Mouse (Mus musculus): Measurements from ENCODE around the gene Gpr135.
A peak's percentile ranks its signal among the peaks of the same experiment; 100 is the strongest.

Gene Gpr135

DNA sequence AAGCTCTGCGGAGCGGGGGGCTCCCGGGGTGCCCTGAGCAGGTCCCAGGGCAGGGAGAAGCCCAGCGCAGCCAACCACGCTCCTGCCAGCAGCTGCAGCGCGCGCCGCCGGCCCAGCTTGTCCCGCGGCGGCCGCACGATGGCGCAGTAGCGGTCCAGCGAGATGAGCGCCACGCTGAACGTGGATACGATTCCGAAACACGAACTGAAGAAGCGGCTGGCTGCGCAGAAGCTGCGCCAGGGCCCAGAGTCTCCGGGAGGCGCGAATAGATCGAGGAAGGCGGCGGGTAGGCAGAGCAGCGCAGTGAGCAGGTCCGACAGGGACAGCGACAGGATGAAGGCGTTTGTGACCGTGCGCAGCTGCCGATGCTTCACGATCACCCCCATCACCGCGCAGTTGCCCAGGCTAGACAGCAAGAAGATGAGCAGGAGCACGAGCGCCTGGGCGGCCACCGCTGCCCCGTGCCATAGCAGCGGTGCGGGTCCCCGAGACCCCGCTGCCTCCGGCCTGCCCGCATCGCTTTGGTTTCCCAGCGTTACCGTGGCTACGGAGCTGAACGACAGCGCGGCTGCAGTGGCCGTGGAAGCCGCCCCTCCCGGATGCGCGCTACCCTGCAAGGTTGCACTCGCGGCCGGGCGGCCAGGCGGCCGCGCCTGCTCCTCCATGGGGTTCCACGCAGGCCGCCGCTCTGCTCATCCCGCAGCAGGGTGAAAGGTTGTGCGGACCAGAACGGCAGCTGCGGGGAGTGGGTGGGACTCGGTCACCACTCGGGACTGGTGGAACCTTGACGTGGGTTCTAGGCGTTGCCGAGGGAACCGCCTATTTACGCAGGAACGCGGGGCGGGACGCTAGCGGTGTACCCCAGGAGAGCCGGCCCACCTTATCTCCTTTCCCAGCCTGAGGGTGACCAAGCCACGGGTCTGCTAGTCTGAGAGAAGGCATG is at the start of gene Gpr135:
Gene Gpr135 (minus strand): TSS at position 799 of the 943 bp plus-strand sequence.
- no peak for DNase-seq (ENCODE audit: low read depth, low spot score)

DNA sequence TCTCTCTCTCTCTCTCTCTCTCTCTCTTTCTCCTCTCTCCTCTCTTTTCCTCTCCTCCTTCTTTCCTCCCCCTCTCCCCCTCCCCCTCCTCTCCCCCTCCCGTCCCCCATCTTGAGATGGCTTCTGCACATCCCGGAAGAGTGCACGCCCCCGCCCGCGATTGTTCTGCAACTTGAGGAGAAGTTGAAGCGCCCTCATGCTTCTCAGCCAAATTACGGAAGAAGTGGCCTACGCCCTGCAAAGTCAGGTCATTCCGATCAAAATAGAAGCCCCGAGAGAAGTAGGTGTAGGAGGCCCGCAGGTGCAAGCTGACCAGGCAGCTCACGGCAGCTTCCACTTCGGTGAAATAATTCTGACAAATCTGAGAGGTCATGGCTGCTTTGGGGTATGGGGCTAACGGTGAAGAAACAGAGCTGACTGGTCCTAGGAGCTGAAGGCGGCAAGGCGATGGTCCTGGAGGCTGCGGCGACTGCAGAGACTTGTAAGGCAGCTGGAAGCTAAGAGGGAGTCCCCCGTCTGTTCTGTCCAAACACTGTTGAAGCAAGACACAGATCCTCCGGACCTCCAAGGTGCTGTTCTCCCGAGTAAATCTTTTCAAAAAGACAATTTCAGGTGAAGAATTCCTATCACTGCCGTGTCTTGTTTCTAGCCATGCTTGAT is 44.9 kb upstream of the Gpr135 start:
- DNase-seq (ENCODE audit: low read depth, low spot score), result no peak

DNA sequence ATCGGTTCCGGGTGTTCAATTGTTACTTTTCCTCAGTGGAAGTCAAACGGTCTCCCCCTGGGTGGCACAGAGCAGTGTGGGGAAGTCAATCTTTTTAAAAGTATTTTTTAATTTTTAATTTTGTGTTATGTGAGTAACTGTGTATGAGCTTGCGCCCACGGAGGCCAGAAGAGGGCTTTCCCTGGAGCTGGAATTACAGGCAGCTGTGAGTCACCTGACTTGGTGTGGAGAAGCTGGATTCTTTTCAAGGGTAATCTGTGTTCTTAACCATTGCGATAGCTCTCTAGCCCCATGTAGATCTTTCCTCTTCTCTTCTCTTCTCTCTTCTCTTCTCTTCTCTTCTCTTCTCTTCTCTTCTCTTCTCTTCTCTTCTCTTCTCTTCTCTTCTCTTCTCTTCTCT is 44.2 kb upstream of the Gpr135 start:
- peak; percentile 61 for DNase-seq (ENCODE audit: low read depth, low spot score)

DNA sequence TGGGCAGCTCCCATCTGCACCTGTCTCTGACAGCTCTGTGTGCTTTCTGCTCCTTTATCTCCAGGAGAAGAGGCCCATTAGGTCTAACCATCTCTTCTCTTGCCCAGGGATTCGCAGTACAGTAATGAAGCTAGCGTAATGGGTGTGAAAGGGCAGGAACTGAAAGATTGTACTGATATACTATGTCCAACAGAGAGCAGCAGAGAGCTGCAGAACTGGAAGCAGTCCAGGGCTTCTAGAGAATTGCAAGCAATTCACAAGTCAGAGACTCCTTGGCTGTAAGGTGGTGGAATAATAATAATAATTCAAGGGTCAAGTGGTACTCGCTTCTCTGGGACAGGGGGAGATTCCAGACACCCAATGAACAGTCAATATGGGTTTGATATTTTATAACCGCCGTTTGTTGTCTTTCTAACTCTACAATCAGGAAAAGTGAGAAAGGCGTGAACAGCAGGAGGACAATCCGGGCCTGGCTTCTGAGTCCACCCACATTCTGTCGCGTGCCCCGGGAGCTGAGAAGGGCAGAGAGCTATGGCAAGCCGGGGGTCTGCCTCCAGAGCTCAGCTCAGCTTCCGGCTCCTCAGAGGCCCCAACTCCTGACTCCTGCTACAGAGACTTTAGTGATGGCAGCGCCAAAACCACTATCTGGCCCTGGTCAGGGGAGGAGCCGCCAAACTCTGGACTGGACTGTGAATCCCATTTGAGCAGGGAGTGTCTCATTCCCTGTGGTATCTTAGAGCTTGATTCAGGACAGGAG is 33.8 kb upstream of the Gpr135 start:
- DNase-seq (ENCODE audit: low read depth, low spot score), result peak; percentile 90

DNA sequence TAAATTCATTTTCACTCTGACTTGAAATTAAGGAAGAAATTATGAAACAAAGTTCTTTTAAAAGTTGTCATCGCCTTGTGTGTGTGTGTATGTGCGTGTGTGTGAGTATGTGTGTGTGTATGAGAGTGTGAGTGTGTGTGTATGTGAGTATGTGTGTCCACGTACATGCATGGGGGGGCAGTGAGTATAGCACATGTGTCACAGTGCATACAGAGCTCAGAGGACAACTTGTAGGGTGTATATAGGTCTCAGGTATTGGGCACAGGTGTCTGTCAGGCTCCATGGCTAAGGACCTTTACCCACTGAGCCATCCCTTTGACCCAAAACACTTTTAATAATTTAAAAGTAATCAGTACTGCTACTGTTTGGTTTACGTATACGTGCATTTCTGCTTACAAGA is 33.1 kb upstream of the Gpr135 start:
- DNase-seq (ENCODE audit: low read depth, low spot score), result no peak

DNA sequence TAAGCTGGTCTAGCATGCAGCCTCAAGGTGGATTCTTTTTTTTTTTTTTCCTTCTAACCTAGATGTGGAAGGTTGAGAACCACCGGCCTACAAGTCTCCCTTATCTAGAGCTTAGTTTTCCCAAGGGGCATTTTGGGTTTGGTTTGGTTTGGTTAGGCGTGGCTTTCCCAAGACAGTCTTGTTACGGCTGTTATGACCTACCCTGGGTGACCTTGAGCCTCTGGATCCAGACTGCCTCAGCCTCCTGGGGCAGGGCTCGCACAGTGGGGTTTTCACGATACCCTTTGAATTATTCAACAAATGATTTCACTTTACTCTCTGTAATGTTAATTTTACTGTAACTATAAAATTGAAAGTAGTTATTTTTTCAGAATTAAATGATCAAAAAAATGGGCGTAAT is 31.9 kb upstream of the Gpr135 start:
- DNase-seq (ENCODE audit: low read depth, low spot score), result no peak

DNA sequence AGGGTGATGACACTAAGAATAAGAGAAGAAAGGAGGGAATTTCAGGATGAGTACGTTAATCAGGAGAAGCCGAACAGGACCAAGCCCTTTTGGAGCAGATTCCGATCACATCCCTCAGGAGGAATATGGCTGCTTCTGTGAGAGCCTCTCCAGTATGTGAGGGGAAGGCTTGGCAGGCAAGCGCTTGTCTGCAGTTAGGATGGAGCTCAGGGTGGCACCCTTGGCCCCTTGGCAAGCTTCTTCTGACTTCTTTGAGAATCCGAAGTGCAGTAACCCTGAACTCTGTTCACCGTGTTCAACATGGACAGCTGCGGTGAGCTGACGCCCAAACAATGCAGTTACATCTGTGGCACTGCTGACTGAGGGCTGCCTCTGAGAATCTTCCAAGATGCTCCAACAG is 26.0 kb upstream of the Gpr135 start:
- no peak for DNase-seq (ENCODE audit: low read depth, low spot score)

DNA sequence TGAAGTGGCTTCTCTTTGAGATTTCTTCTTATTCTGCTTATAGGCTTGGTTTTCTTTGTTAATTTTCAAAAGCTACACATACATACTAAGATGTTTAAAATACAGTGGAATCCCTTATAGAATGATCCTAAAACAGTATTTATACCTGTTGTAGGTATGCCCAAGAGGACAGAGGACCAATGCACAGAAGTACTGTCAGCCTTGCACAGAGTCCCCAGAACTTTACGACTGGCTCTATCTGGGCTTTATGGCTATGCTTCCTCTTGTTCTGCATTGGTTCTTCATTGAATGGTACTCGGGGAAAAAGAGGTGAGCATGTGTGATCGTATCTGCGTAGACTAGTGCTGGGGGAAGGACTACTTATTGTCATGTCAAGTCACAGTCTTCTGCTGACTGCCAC is 18.9 kb upstream of the Gpr135 start:
- DNase-seq (ENCODE audit: low read depth, low spot score), result no peak

DNA sequence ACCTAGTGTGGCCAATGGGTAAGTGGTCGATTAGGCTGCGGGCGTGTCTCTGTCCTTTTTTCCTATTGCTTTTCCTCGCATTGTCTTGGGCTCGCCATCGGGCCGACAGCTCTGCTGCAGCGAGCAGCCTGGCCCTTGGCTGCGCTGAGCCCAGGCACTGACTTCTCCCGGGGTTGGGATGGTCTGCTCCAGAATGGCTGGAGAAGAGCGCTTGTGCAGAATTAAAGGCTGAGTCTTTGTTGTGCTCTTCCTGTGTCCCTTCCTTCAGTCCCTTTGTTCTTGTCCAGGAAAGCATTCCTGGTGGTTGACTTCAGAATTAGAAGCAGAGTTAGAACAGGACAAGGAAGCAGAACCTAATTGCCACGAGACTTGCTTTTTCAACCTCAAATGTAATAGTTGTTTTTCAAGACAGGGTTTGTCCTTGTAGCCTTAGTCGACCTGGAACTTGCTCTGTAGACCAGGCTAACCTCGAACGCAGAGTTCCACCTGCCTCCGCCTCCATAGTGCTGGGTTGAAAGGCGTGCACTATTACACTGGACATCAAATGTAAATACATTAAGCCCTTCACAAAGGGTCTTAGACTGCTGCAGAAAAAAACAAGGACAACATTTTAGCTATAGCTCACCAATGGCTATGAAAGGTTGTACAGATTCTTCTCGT is 15.4 kb upstream of the Gpr135 start:
- DNase-seq (ENCODE audit: low read depth, low spot score), result no peak

DNA sequence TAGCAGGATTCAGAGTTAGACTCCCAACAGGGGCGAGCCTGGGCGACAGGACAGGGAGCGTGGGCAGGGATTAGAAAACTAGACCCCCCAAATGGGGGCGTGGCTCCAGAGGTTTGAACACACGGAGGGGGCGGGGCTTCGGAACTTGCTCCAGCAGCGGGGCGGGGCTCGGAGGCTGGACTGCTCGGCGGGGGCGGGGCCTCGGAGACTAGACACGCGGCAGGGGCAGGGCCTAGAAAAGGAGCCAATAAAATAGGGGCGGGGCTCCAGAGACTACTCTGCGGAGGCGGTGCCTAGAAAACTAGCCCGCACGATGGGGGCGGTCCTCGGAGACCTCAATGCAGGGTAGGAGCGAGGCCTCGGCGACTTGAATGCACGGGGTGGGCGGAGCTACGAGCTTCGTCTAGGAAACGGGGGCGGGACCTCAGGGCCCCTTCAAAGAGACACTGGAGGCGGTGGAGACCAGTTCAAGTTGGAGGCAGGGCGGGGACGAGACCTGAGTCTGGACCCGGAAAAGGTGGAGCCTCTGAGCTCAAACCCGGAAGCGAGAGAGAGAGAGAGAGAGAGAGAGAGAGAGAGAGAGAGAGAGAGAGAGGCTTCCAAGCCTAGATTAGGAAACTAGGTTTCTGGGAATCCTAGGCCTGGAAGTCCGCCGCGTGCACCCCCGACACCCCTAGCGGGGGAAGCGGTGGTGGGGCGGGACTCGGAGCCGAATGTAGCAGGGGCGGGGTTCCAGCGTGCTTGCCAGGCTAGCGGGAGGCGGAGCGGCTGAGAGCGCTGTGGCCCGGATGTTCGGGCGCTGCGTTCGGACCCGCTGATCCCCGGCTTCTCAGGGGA is 14.6 kb upstream of the Gpr135 start, which contains the start of the genes L3hypdh and Jkamp:
Gene L3hypdh (minus strand): TSS at position 111 of the 837 bp plus-strand sequence.
Gene Jkamp (plus strand): TSS at position 261 of the 837 bp plus-strand sequence.
- DNase-seq (ENCODE audit: low read depth, low spot score), result peak; percentile 100

DNA sequence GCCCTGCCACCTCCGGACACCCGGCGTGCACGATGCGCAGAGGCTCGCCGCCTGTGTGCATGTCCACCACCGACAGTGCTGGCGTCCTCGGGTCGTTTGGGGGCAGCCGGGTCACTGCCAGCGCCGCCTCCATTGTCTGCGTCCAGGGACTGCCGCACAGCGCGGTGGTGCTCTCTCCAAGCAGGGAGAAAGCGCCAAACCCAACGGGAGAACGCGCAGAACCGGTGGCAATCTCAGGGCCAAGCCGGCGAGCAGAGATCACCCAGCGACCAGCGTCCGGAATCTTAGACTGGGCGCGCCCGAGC is 14.1 kb upstream of the Gpr135 start:
- no peak for DNase-seq (ENCODE audit: low read depth, low spot score)

DNA sequence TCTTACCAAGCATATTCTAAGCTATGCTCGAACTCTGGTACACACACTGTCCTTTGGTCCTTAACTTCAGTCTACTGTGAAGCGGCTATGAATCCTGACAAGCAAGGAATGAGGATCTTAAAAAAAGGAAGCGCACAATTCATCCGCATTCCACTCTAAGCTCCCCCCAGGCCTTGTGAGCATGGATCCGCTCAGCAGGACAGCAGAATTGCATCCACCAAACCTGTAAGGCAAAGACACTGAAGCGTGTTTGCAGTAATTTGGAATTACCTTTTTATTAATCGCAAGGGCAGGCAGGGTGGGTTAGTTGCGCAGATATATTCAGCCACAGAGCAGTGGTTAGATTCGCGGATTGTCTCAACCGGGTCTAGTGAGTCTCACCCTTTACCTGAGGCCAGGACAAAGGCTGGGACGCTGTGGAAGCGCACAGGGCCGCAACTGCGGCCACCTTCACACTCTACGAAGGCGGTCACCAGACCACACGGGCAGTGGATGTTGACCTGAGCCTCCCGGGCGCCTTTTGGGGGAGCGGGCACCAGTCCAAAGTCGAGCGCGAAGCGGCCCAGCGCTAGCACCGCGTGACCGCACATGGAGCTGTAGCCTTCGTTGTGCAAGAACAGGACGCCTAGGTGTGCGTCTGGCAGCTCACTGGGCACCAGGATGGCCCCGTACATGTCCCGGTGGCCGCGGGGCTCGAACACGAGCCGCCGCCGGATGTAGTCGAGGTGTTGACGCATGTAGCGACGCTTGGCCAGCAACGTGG is 13.5 kb upstream of the Gpr135 start:
- peak; percentile 56 for DNase-seq (ENCODE audit: low read depth, low spot score)

DNA sequence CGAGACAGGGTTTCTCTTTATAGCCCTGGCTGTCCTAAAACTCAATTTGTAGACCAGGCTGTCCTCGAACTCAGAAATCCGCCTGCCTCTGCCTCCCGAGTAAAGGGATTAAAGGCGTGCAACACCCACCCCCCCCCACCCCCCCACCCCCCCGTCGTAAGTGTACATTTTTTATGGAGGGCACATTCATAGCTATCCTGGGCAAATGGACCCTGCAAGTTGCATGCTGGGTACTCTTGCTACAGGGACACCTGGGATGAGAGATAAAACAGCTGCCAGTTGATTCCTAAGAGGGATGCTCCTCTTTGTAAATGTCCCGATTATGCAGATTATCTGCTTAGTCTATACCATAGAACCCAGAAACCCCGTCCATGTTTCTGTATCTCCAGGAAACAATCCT is 12.3 kb upstream of the Gpr135 start:
- no peak for DNase-seq (ENCODE audit: low read depth, low spot score)

DNA sequence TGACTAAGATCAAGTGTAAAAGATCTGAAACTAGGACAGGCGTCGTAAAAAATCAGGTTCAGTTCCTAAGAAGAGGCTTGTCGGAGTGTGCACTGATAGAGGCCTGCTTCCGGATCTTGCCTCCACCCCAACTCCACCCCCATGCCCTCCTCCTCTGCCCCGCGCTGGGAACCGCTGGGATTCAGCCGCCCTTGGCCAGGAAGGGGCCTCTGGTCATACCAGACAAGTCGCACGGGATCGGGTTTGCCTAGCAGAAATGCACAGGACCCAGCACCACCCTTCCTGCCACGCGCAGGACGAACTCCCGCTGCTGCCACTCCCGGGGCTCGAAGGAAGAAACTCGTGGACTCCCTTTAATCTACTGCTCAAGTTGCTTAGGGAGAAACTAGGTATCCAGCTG is 11.4 kb upstream of the Gpr135 start:
- no peak for DNase-seq (ENCODE audit: low read depth, low spot score)

DNA sequence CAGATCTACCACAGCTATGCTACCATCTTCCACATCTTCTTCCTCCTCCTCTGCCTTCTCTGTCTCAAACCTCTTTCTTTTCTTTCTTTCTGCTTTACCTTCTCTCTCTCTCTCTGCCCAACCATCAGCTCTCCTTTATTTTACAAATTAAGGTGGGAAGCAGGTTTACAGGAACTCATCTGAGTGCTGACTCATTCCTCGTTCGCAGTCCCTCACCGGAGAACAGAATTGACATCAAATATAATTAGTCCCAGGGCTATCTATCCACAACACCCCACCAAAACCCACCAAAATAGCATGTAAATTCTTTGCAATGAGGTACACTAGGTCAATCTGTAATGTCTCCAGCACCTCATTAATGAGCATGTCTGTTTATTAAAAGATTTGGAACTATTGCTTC is 11.0 kb upstream of the Gpr135 start:
- DNase-seq (ENCODE audit: low read depth, low spot score), result no peak

DNA sequence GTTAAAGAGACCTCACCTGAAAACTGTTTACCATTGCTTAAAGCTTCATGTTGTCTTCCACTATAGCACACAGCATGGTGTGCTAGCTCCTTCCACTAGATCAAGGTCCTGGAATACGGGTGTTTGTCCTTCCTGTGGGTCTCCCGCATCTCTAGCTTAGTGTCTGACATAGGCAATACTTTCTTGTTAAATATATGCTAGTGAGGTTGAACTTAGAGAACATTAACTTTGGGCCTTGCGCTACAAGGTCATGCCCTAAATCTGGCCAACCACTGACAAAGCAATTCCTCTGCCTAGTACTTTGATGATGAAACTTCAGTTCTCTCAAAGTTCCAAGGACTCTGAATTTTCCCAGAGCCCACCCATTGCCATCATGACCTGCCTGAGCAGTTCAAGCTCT is 7.3 kb upstream of the Gpr135 start:
- DNase-seq (ENCODE audit: low read depth, low spot score), result no peak

DNA sequence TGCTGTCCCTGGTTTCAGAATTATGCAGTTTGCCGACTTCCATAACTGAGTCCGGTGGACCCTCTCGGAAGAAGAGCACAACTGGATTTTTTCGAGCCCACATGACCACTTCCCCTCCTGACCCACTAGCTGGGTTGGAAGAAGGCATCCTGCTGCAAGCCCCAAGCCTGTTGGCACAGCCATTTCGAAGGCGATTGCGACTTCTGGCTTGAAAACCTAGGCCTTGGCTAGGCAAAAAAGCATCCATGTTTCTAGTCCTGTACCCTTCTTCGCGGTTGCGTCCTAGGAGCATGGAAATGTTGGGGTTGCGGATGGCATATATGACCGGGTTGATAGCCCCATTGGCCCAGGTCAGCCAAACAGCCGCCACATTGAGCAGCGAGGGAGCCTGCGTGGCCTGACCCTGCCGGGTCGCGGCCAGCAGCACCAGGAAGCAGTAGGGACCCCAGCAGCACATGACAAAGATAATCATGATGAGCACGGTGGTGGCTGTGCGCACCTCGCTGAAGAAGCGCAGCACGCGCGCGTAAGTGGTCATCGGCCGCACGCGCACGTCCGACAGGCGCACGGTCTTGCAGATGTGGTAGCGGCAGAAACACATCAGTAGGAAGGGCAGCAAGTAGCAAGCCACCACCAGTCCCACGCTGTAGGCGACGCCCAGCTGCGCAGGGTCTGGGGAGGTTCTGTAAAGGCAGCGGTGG is 1.1 kb downstream of the Gpr135 start:
- no peak for DNase-seq (ENCODE audit: low read depth, low spot score)

DNA sequence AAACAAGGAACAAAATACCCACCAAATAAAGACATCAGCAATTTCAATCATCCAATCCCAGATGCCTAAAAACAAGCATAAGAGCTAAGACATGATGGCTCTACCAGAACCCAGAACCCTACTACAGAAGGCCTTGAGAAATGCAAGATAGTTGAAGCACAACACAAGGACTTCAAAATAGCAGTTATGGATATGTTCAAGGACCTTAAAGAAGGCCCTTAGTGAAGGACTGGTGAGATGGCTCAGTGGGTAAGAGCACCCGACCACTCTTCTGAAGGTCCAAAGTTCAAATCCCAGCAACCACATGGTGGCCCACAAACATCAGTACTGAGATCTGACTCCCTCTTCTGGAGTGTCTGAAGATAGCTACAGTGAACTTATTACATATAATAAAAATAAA is 13.1 kb downstream of the Gpr135 start:
- DNase-seq (ENCODE audit: low read depth, low spot score), result no peak

DNA sequence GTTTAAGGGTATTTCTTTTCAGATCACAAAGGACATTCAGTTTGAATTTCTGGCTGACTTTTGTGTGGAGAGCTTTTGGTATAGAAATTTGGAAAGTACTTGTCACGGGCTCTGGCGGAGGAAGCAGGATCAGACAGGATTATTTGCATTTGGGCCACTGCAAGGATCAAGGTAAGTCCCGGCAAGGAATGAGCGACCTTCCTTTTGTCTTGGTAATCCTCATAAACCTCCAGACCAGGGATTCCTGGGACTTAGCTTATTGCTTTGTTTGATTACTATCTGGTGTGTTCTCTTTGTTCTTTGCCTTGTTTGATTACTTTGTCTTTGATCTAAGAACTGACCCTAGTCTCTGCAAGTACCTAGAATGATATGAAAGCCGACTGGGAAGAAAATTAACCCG is 17.1 kb downstream of the Gpr135 start:
- no peak for DNase-seq (ENCODE audit: low read depth, low spot score)

DNA sequence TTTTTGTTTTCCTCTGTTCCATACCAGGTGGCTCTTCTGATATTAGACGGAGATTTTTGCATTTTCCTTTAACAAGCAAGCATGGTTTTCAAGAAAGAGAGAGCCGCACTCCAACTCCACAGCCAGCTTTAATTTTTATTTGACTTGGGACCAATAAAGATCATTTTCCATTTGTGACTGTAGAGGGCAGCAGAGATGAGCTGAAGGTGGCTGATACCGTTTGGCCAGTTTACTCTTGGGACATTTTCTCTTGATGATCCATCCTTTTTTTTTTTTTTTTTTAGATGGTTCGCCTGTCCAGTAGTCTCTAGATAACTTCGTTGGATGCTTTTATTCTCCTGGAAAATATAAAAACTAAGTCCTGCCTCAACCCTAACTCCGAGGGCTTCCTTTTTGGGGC is 17.6 kb downstream of the Gpr135 start:
- peak; percentile 79 for DNase-seq (ENCODE audit: low read depth, low spot score)

Data from 3T3-L1 (cell line).